Mouse (Mus musculus): ENCODE results near the gene Tmbim1. TPM values are rescaled to one million over a fixed set of nuclear protein-coding genes. Genes with fewer than 3 reads are reported as not detected.
A peak's percentile ranks its signal among the peaks of the same experiment; 100 is the strongest.
"Not testable (repeated sequence)": the region's sequence is repeated elsewhere in the genome, so short reads cannot be mapped to it uniquely, and the experiment has no call there.

The Tmbim1 gene
- total RNA-seq (2021), result 10 to 100 TPM; 63.6 to 68.8 TPM
- long read RNA-seq, experiment 1, full-length matches to known transcripts, result 47 of 71 reads
- long read RNA-seq, experiment 1, partial matches to known transcripts, result 17 of 71 reads
- long read RNA-seq, experiment 1, other reads (novel, unspliced or antisense), result 7 of 71 reads
- long read RNA-seq, experiment 2, full-length matches to known transcripts, result 12 of 21 reads
- long read RNA-seq, experiment 2, partial matches to known transcripts, result 1 of 21 reads
- long read RNA-seq, experiment 2, other reads (novel, unspliced or antisense), result 8 of 21 reads

GRCm38 (mm10) chr1:74305522-74305921, at the start of gene Tmbim1:
TSS of gene Tmbim1 (minus strand) at chr1:74305622.
- no peak for DNase-seq

- no peak for DNase-seq
Observed at GRCm38 (mm10) chr1:74353453-74354229, 48.2 kb upstream of the Tmbim1 start.

- no peak for DNase-seq
Observed at GRCm38 (mm10) chr1:74352532-74353096, 47.2 kb upstream of the Tmbim1 start.

- no peak for DNase-seq
Observed at GRCm38 (mm10) chr1:74351185-74351769, 45.9 kb upstream of the Tmbim1 start.

- no peak for DNase-seq
Observed at GRCm38 (mm10) chr1:74344163-74344916, 38.9 kb upstream of the Tmbim1 start.

- DNase-seq, result no peak
Observed at GRCm38 (mm10) chr1:74343161-74343560, 37.7 kb upstream of the Tmbim1 start.

GRCm38 (mm10) chr1:74342308-74342707, 36.9 kb upstream of the Tmbim1 start:
- no peak for DNase-seq

- no peak for DNase-seq
Observed at GRCm38 (mm10) chr1:74341898-74342297, 36.5 kb upstream of the Tmbim1 start.

GRCm38 (mm10) chr1:74340992-74341391, 35.6 kb upstream of the Tmbim1 start:
- not testable (repeated sequence) for DNase-seq

GRCm38 (mm10) chr1:74340361-74340764, 34.9 kb upstream of the Tmbim1 start:
- peak; percentile 90 for DNase-seq

GRCm38 (mm10) chr1:74339917-74340316, 34.5 kb upstream of the Tmbim1 start:
- DNase-seq, result no peak

GRCm38 (mm10) chr1:74338626-74339025, 33.2 kb upstream of the Tmbim1 start:
- DNase-seq, result no peak

GRCm38 (mm10) chr1:74338013-74338412, 32.6 kb upstream of the Tmbim1 start:
- no peak for DNase-seq

- DNase-seq, result peak; percentile 40
Observed at GRCm38 (mm10) chr1:74337241-74337771, 31.9 kb upstream of the Tmbim1 start.

- DNase-seq, result peak; percentile 41
Observed at GRCm38 (mm10) chr1:74335436-74336170, 30.2 kb upstream of the Tmbim1 start.

GRCm38 (mm10) chr1:74335033-74335432, 29.6 kb upstream of the Tmbim1 start:
- DNase-seq, result no peak

- DNase-seq, result no peak
Observed at GRCm38 (mm10) chr1:74334607-74335006, 29.2 kb upstream of the Tmbim1 start.

- no peak for DNase-seq
Observed at GRCm38 (mm10) chr1:74332930-74333329, 27.5 kb upstream of the Tmbim1 start.

- DNase-seq, result peak; percentile 98
Observed at GRCm38 (mm10) chr1:74332241-74332763, 26.9 kb upstream of the Tmbim1 start.

GRCm38 (mm10) chr1:74331046-74331681, 25.7 kb upstream of the Tmbim1 start:
- peak; percentile 48 for DNase-seq

All from adrenal gland, postnatal 10 days (tissue).